Mouse (Mus musculus) lung, postnatal 10 days (tissue): ENCODE results near the gene 4930572O03Rik.
"Not testable (repeated sequence)": the region's sequence is repeated elsewhere in the genome, so short reads cannot be mapped to it uniquely, and the experiment has no call there.

ENCODE experiments used
- DNase-seq: peaks from one replicate; pipeline ENCODE4 v3.0.0; 2021

The 4930572O03Rik gene

GRCm38 (mm10) chr5:15656959-15657358, at the start of gene 4930572O03Rik:
Gene 4930572O03Rik (minus strand): TSS chr5:15657059.
- DNase-seq: not testable (repeated sequence)

- peak; percentile 8 for DNase-seq
Observed at GRCm38 (mm10) chr5:15702891-15703290, 46.0 kb upstream of the 4930572O03Rik start.

- DNase-seq: not testable (repeated sequence)
Observed at GRCm38 (mm10) chr5:15697719-15698118, 40.9 kb upstream of the 4930572O03Rik start.

- not testable (repeated sequence) for DNase-seq
Observed at GRCm38 (mm10) chr5:15691849-15692248, 35.0 kb upstream of the 4930572O03Rik start.

GRCm38 (mm10) chr5:15690822-15691221, 34.0 kb upstream of the 4930572O03Rik start:
- DNase-seq: not testable (repeated sequence)

GRCm38 (mm10) chr5:15689659-15690213, 32.9 kb upstream of the 4930572O03Rik start:
- DNase-seq: not testable (repeated sequence)

GRCm38 (mm10) chr5:15688874-15689658, 32.2 kb upstream of the 4930572O03Rik start:
- not testable (repeated sequence) for DNase-seq

- DNase-seq: not testable (repeated sequence)
Observed at GRCm38 (mm10) chr5:15681301-15682035, 24.6 kb upstream of the 4930572O03Rik start.

- not testable (repeated sequence) for DNase-seq
Observed at GRCm38 (mm10) chr5:15679980-15680949, 23.4 kb upstream of the 4930572O03Rik start.

- not testable (repeated sequence) for DNase-seq
Observed at GRCm38 (mm10) chr5:15678907-15679306, 22.0 kb upstream of the 4930572O03Rik start.

- DNase-seq: not testable (repeated sequence)
Observed at GRCm38 (mm10) chr5:15677750-15678149, 20.9 kb upstream of the 4930572O03Rik start.

GRCm38 (mm10) chr5:15674429-15675244, 17.8 kb upstream of the 4930572O03Rik start:
- DNase-seq: not testable (repeated sequence)

- DNase-seq: not testable (repeated sequence)
Observed at GRCm38 (mm10) chr5:15673989-15674388, 17.1 kb upstream of the 4930572O03Rik start.

- not testable (repeated sequence) for DNase-seq
Observed at GRCm38 (mm10) chr5:15670789-15671188, 13.9 kb upstream of the 4930572O03Rik start.

GRCm38 (mm10) chr5:15663847-15664246, 7.0 kb upstream of the 4930572O03Rik start:
- DNase-seq: not testable (repeated sequence)

- not testable (repeated sequence) for DNase-seq
Observed at GRCm38 (mm10) chr5:15652334-15652733, 4.5 kb downstream of the 4930572O03Rik start.

- DNase-seq: not testable (repeated sequence)
Observed at GRCm38 (mm10) chr5:15645707-15646106, 11.2 kb downstream of the 4930572O03Rik start.

- peak; percentile 3 for DNase-seq
Observed at GRCm38 (mm10) chr5:15637637-15638036, 19.2 kb downstream of the 4930572O03Rik start.

- peak; percentile 2 for DNase-seq
Observed at GRCm38 (mm10) chr5:15630068-15630467, 26.8 kb downstream of the 4930572O03Rik start.

GRCm38 (mm10) chr5:15628136-15628535, 28.7 kb downstream of the 4930572O03Rik start:
- peak; percentile 4 for DNase-seq

GRCm38 (mm10) chr5:15618764-15619163, 38.1 kb downstream of the 4930572O03Rik start, which contains the start of gene Speer4d:
Gene Speer4d (plus strand): TSS chr5:15619064.
- not testable (repeated sequence) for DNase-seq
